Mouse (Mus musculus) neutrophil, adult 5-6 weeks (primary cell): ENCODE measurements around the gene Muc2. TPM values are rescaled to one million over a fixed set of nuclear protein-coding genes. Genes with fewer than 3 reads are reported as not detected.
"Not testable (repeated sequence)": the region's sequence is repeated elsewhere in the genome, so short reads cannot be mapped to it uniquely, and the experiment has no call there.

Experiments used
- ATAC-seq: fragments of 151-379, 151-347 bp; 2 replicates; pipeline ENCODE4 v1.8.0; 2017; ENCODE audit warnings: mild to moderate bottlenecking, moderate TSS enrichment; ENCODE audit not compliant: insufficient number of reproducible peaks, poor library complexity, low FRiP score, severe bottlenecking; ENCODE audit errors: extremely low read depth
- total RNA-seq: library from RNA; stranded (forward); fragments of 200-1000 nt; gene quantifications from 2 replicates; pipeline ENCODE4 v1.2.3, GENCODE M21; 2017

Muc2 gene
- total RNA-seq: not detected in 2 replicates

DNA sequence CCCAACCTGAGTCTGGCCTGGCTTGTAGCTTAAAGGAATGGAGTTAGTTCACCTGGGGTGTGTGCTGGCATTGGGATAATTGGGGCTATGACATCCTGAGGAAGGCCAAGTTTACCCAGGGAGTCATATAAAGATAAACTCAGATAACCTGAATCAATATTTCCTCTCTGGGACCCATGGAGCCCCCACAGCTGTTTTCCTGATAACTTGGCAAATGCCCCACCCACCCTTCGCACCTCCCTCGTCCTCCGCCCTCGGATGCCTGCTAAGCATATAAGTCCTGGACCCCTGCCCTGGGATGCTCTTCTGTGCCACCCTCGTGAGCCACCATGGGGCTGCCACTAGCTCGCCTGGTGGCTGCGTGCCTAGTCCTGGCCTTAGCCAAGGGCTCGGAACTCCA lies at the start of gene Muc2:
Gene Muc2, plus strand, starts transcription at position 301 of the 400 bp plus-strand sequence.
- no peak for ATAC-seq

GRCm38 (mm10) chr7:141642375-141642774 lies 47.8 kb upstream of the Muc2 start:
- no peak for ATAC-seq

GRCm38 (mm10) chr7:141643160-141643559 lies 47.0 kb upstream of the Muc2 start:
- ATAC-seq: no peak

DNA sequence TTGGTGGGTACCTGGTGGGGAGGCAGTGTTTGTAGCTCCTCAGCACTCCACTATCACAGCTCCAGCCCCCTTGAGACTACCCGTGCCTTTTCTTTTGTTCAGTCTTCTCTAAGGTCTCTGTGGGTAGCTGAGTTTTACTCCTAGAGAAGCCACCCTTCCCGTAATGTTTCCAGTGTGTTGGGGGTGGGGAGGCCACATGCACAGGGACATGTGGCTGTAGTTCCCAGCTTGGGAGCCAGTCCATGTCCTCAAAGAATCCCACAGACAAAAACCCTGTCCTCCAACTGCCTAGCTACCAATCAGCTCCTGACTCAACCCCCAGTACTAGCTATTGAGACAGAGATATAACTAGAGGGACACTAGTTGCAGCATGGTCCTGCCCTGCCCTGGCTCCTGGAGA lies 43.1 kb upstream of the Muc2 start:
- no peak for ATAC-seq

- ATAC-seq: no peak
These were observed 42.3 kb upstream of the Muc2 start for GRCm38 (mm10) chr7:141647815-141648214.

- ATAC-seq: no peak
These were observed 37.9 kb upstream of the Muc2 start for GRCm38 (mm10) chr7:141652191-141652590.

DNA sequence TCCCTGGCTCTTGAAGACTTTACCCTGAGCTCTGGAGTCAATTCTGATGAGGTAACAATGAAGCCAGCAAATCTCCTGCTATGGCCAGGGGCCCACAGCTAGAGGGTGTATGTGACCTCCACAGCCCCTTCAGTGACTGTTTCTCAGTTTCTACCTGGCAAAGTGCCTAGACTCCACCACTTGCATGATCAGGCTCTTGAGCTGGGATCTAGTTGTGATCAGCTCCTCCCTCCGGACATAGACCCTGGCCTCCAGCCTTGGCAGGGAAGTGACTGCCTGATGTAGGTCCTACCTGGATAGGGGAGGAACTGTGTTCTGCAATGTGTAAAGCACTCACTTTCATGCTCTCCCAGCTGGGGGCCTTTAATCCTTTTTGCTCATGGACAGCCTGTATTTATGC lies 29.8 kb upstream of the Muc2 start:
- no peak for ATAC-seq

- no peak for ATAC-seq
These were observed 28.7 kb upstream of the Muc2 start for GRCm38 (mm10) chr7:141661481-141661880.

- ATAC-seq: no peak
These were observed 27.9 kb upstream of the Muc2 start for GRCm38 (mm10) chr7:141662223-141662622.

GRCm38 (mm10) chr7:141666190-141666589 lies 23.9 kb upstream of the Muc2 start:
- 0 out of 2 replicates have a peak, but pooled peaks have one; percentile 16 for ATAC-seq

DNA sequence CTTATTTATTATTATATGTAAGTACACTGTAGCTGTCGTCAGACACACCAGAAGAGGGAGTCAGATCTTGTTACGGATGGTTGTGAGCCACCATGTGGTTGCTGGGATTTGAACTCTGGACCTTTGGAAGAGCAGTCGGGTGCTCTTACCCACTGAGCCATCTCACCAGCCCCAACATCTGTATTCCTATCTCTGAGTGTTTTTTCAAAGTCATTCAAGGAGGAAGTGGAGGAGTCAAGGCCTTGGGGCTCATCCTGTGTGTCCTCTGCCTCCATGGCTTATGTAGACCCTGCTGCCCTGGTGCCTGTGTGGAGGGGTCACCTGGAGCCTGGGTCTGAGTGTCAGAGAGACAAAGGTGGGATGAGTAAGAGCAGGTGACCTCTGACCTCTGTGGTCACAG lies 21.0 kb upstream of the Muc2 start:
- not testable (repeated sequence) for ATAC-seq

DNA sequence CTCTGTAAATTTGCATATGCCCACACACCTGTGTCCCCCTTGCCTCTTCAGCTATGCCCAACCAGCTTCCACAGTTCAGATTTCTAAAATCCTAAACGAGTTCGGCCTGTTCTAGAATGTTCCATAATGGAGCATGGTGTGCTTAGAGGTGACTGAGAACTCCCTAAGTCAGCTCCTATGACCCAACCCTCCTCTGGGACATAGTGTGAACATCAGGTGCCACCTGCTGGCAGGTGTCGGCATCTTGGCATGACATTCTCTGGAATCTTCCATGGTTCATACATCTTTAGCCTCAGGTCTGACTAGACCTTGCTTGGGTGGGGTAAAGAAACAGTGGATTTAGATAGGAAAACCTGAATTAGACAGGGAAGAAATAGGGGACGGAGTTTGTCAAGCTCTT lies 19.1 kb upstream of the Muc2 start:
- no peak for ATAC-seq

GRCm38 (mm10) chr7:141671626-141672291 lies 18.4 kb upstream of the Muc2 start:
- ATAC-seq: no peak

- ATAC-seq: no peak
These were observed 11.2 kb upstream of the Muc2 start for GRCm38 (mm10) chr7:141678922-141679321.

- no peak for ATAC-seq
These were observed 2.8 kb upstream of the Muc2 start for GRCm38 (mm10) chr7:141687330-141687729.

- no peak for ATAC-seq
These were observed 3.6 kb downstream of the Muc2 start for GRCm38 (mm10) chr7:141693591-141694273.

- ATAC-seq: no peak
These were observed 4.1 kb downstream of the Muc2 start for GRCm38 (mm10) chr7:141694274-141694639.

DNA sequence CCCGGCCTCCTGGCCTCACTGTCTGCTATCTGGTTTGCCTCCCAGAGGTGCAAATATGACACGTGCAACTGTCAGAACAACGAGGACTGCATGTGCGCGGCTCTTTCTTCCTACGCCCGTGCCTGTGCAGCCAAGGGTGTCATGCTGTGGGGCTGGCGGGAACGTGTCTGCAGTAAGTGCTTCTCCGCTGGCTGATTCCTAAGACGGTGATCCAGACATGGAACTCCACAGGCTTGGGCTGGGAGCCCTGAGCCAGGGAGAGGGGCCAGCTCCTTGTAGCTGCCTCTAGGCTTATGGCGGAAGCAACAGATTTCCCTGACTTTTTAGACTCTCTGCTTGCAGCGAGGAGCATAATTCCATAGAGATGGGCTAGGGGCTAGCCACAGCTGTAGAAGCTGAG lies 6.4 kb downstream of the Muc2 start:
- ATAC-seq: no peak

DNA sequence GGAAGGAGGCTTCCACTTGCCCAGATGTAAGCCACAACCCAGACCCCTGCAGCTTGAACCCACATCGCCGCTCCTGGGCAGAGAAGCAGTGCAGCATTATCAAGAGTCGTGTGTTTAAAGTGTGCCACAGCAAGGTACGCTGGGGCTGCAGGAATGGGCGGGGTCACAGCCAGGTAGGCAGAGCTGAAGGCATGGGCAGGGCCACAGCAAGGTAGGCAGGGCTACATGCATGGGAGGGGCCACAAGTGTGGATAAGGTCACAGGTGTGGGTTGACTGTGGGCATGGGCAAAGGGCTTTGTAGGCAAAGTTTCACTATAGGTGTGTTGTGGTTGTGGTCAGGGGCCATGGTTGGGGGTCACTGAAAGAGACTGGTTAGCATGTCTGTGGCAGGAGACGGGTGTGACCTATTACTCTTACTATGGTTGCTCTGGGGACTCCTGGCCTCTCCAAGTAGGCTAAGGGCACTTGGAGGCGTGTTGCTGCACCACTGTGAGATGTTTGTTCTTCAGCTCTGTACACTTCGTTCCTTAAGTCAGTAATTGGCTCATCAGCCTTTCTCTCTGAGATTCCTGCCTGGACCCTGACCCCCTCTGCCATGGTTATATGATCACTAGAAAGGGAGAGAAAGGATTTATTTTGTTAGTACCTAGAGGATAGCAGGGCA lies 9.5 kb downstream of the Muc2 start:
- ATAC-seq: no peak

DNA sequence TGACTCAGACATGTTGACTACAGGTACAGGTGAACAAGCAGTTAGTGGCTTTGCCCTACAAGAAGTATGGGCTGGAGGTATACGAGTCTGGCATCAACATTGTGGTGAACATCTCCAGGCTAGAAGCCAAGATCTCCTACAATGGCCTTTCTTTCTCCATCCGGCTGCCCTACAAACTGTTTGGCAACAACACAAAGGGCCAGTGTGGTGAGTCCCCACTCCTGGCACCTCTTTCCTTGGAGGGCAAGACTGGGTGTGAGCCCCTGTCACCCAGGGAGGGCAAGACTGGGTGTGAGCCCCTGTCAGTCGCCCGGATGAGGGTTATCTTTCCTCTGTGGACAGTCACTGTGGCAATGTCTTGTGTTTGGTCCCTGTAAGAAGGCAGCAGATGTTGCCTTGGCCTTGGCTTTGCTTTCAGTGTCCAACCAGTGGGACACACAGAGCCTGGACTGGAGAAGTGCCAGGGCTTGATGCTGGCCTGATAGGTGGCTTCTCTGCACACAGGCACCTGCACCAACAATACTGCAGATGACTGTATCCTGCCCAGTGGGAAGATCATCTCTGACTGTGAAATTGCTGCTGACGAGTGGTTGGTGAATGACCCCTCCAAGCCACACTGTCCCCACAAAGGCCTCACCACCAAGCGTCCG lies 57.4 kb downstream of the Muc2 start:
- ATAC-seq: no peak
